Mouse (Mus musculus): Measurements from ENCODE around the gene Stoml1. TPM values are rescaled to one million over a fixed set of nuclear protein-coding genes. Genes with fewer than 3 reads are reported as not detected.

The Stoml1 gene
- polyA plus RNA-seq, 1 experiment: 21.3 TPM

GRCm38 (mm10) chr9:58289901-58290300 lies 36.9 kb downstream of the Stoml1 start:
- H3K27me3 ChIP-seq (ENCODE audit: control insufficient read depth, insufficient read depth, low read length): no peaks in the 10 kb centered on the region
- TF ChIP-seq POLR2A (IDR thresholded peaks at IDR 0.05; ENCODE audit: low read depth, low read length) (no peak), CTCF (IDR thresholded peaks at IDR 0.05; ENCODE audit: extremely low read depth, insufficient read length, insufficient replicate concordance, low read depth, low read length) (no peak)
- H3K27ac ChIP-seq (ENCODE audit: insufficient read depth, low read depth, low read length): no peak overlapping the region
- WGBS: 50% methylated on average over 2 of the region's 2 CpGs
- no peaks in the 10 kb centered on the region for H3K36me3 ChIP-seq (ENCODE audit: control insufficient read depth, insufficient read depth, low read length)
- peaks cover 4% of the 10 kb centered on the region for H3K4me1 ChIP-seq (ENCODE audit: control insufficient read depth, insufficient read depth, insufficient read length, low read length)
- no peak overlapping the region for H3K4me3 ChIP-seq (ENCODE audit: low read depth, low read length)

- Histone ChIP-seq H3K27me3 (ENCODE audit: control insufficient read depth, insufficient read depth, low read length) (no peaks in the 10 kb centered on the region), H3K4me3 (ENCODE audit: low read depth, low read length) (no peak overlapping the region), H3K36me3 (ENCODE audit: control insufficient read depth, insufficient read depth, low read length) (no peaks in the 10 kb centered on the region), H3K4me1 (ENCODE audit: control insufficient read depth, insufficient read depth, insufficient read length, low read length) (peaks cover 7% of the 10 kb centered on the region), H3K27ac (ENCODE audit: insufficient read depth, low read depth, low read length) (no peak overlapping the region)
- TF ChIP-seq POLR2A (IDR thresholded peaks at IDR 0.05; ENCODE audit: low read depth, low read length) (no peak), CTCF (IDR thresholded peaks at IDR 0.05; ENCODE audit: extremely low read depth, insufficient read length, insufficient replicate concordance, low read depth, low read length) (no peak)
- 61% methylated on average over 7 of the region's 7 CpGs for WGBS
Measured at GRCm38 (mm10) chr9:58294527-58294926, 41.6 kb downstream of the Stoml1 start.

GRCm38 (mm10) chr9:58295345-58295744 lies 42.4 kb downstream of the Stoml1 start:
- TF ChIP-seq CTCF (IDR thresholded peaks at IDR 0.05; ENCODE audit: extremely low read depth, insufficient read length, insufficient replicate concordance, low read depth, low read length): no peak
- no peak for TF ChIP-seq POLR2A (IDR thresholded peaks at IDR 0.05; ENCODE audit: low read depth, low read length)
- WGBS: 88% methylated on average over 3 of the region's 3 CpGs

GRCm38 (mm10) chr9:58295766-58296361 lies 42.9 kb downstream of the Stoml1 start:
- WGBS: 70% methylated on average over 9 of the region's 9 CpGs
- no peaks in the 10 kb centered on the region for H3K27me3 ChIP-seq (ENCODE audit: control insufficient read depth, insufficient read depth, low read length)
- no peak overlapping the region for H3K27ac ChIP-seq (ENCODE audit: insufficient read depth, low read depth, low read length)
- H3K4me3 ChIP-seq (ENCODE audit: low read depth, low read length): no peak overlapping the region
- no peak for TF ChIP-seq POLR2A (IDR thresholded peaks at IDR 0.05; ENCODE audit: low read depth, low read length)
- no peak for TF ChIP-seq CTCF (IDR thresholded peaks at IDR 0.05; ENCODE audit: extremely low read depth, insufficient read length, insufficient replicate concordance, low read depth, low read length)
- H3K36me3 ChIP-seq (ENCODE audit: control insufficient read depth, insufficient read depth, low read length): no peaks in the 10 kb centered on the region
- peaks cover 7% of the 10 kb centered on the region for H3K4me1 ChIP-seq (ENCODE audit: control insufficient read depth, insufficient read depth, insufficient read length, low read length)

More at GRCm38 (mm10) chr9:58295345-58295744, 42.4 kb downstream of the Stoml1 start:
- H3K27ac ChIP-seq (ENCODE audit: insufficient read depth, low read depth, low read length): no peak overlapping the region
- no peak overlapping the region for H3K4me3 ChIP-seq (ENCODE audit: low read depth, low read length)
- no peaks in the 10 kb centered on the region for H3K27me3 ChIP-seq (ENCODE audit: control insufficient read depth, insufficient read depth, low read length)
- no peaks in the 10 kb centered on the region for H3K36me3 ChIP-seq (ENCODE audit: control insufficient read depth, insufficient read depth, low read length)
- H3K4me1 ChIP-seq (ENCODE audit: control insufficient read depth, insufficient read depth, insufficient read length, low read length): peaks cover 7% of the 10 kb centered on the region

GRCm38 (mm10) chr9:58297065-58297464 lies 44.1 kb downstream of the Stoml1 start:
- TF ChIP-seq POLR2A (IDR thresholded peaks at IDR 0.05; ENCODE audit: low read depth, low read length) (no peak), CTCF (IDR thresholded peaks at IDR 0.05; ENCODE audit: extremely low read depth, insufficient read length, insufficient replicate concordance, low read depth, low read length) (no peak)
- no peaks in the 10 kb centered on the region for H3K36me3 ChIP-seq (ENCODE audit: control insufficient read depth, insufficient read depth, low read length)
- H3K4me1 ChIP-seq (ENCODE audit: control insufficient read depth, insufficient read depth, insufficient read length, low read length): peaks cover 7% of the 10 kb centered on the region
- no peak overlapping the region for H3K4me3 ChIP-seq (ENCODE audit: low read depth, low read length)
- 47% methylated on average over 6 of the region's 6 CpGs for WGBS
- no peaks in the 10 kb centered on the region for H3K27me3 ChIP-seq (ENCODE audit: control insufficient read depth, insufficient read depth, low read length)
- no peak overlapping the region for H3K27ac ChIP-seq (ENCODE audit: insufficient read depth, low read depth, low read length)

- no peak overlapping the region for H3K27ac ChIP-seq (ENCODE audit: insufficient read depth, low read depth, low read length)
- WGBS: 79% methylated on average over 4 of the region's 4 CpGs
- no peak overlapping the region for H3K4me3 ChIP-seq (ENCODE audit: low read depth, low read length)
- H3K4me1 ChIP-seq (ENCODE audit: control insufficient read depth, insufficient read depth, insufficient read length, low read length): peaks cover 7% of the 10 kb centered on the region
- TF ChIP-seq POLR2A (IDR thresholded peaks at IDR 0.05; ENCODE audit: low read depth, low read length): no peak
- TF ChIP-seq CTCF (IDR thresholded peaks at IDR 0.05; ENCODE audit: extremely low read depth, insufficient read length, insufficient replicate concordance, low read depth, low read length): no peak
- H3K36me3 ChIP-seq (ENCODE audit: control insufficient read depth, insufficient read depth, low read length): no peaks in the 10 kb centered on the region
- H3K27me3 ChIP-seq (ENCODE audit: control insufficient read depth, insufficient read depth, low read length): no peaks in the 10 kb centered on the region
Measured at GRCm38 (mm10) chr9:58297961-58298477, 45.1 kb downstream of the Stoml1 start.

- no peaks in the 10 kb centered on the region for H3K27me3 ChIP-seq (ENCODE audit: control insufficient read depth, insufficient read depth, low read length)
- no peaks in the 10 kb centered on the region for H3K36me3 ChIP-seq (ENCODE audit: control insufficient read depth, insufficient read depth, low read length)
- TF ChIP-seq CTCF (IDR thresholded peaks at IDR 0.05; ENCODE audit: extremely low read depth, insufficient read length, insufficient replicate concordance, low read depth, low read length) (no peak), POLR2A (IDR thresholded peaks at IDR 0.05; ENCODE audit: low read depth, low read length) (no peak)
- H3K4me1 ChIP-seq (ENCODE audit: control insufficient read depth, insufficient read depth, insufficient read length, low read length): peaks cover 5% of the 10 kb centered on the region
- no peak overlapping the region for H3K4me3 ChIP-seq (ENCODE audit: low read depth, low read length)
- WGBS: 66% methylated on average over 2 of the region's 2 CpGs
- no peak overlapping the region for H3K27ac ChIP-seq (ENCODE audit: insufficient read depth, low read depth, low read length)
Measured at GRCm38 (mm10) chr9:58299356-58299799, 46.4 kb downstream of the Stoml1 start.
